Mouse (Mus musculus): Measurements from ENCODE around the gene Cdc42bpa. TPM values are rescaled to one million over a fixed set of nuclear protein-coding genes. Genes with fewer than 3 reads are reported as not detected.

Cdc42bpa gene
- polyA plus RNA-seq, 1 experiment = 6.6 TPM

- Histone ChIP-seq H3K4me3 (ENCODE audit: low read depth, low read length) (no peak overlapping the region), H3K27ac (ENCODE audit: insufficient read depth, low read depth, low read length) (no peak overlapping the region), H3K4me1 (ENCODE audit: control insufficient read depth, insufficient read depth, insufficient read length, low read length) (peaks cover 30% of the 10 kb centered on the region), H3K36me3 (ENCODE audit: control insufficient read depth, insufficient read depth, low read length) (no peaks in the 10 kb centered on the region), H3K27me3 (ENCODE audit: control insufficient read depth, insufficient read depth, low read length) (no peaks in the 10 kb centered on the region)
- 43% methylated on average over 5 of the region's 5 CpGs for WGBS
- TF ChIP-seq CTCF (IDR thresholded peaks at IDR 0.05; ENCODE audit: extremely low read depth, insufficient read length, insufficient replicate concordance, low read depth, low read length) (no peak), POLR2A (IDR thresholded peaks at IDR 0.05; ENCODE audit: low read depth, low read length) (no peak)
These were observed 225.6 kb downstream of the Cdc42bpa start for GRCm38 (mm10) chr1:180185877-180186276.

DNA sequence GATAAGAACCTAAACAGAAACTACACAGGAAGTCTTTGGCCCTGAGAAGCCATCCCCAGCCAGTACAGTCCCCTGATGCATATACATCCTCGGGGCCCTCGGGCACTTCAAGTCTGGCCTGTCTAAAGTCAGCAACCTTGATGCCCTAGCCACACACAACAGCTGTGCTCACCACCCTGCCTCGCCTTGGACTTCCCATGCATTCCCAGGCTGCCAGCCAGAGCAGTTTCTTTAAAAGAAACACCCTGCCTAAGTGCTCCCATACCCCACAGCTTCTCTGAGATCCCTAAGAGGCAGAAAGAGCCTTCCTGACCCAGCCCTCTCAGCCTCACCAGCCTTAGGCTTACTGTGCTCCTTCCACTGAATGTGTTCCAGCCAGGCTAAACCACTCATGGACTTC lies 226.1 kb downstream of the Cdc42bpa start:
- Histone ChIP-seq H3K27ac (ENCODE audit: insufficient read depth, low read depth, low read length) (no peak overlapping the region), H3K27me3 (ENCODE audit: control insufficient read depth, insufficient read depth, low read length) (no peaks in the 10 kb centered on the region), H3K4me3 (ENCODE audit: low read depth, low read length) (no peak overlapping the region), H3K4me1 (ENCODE audit: control insufficient read depth, insufficient read depth, insufficient read length, low read length) (peaks cover 30% of the 10 kb centered on the region), H3K36me3 (ENCODE audit: control insufficient read depth, insufficient read depth, low read length) (no peaks in the 10 kb centered on the region)
- TF ChIP-seq POLR2A (IDR thresholded peaks at IDR 0.05; ENCODE audit: low read depth, low read length) (no peak), CTCF (IDR thresholded peaks at IDR 0.05; ENCODE audit: extremely low read depth, insufficient read length, insufficient replicate concordance, low read depth, low read length) (no peak)
- WGBS = 31% methylated on average over 3 of the region's 3 CpGs

- no peak overlapping the region for H3K4me3 ChIP-seq (ENCODE audit: low read depth, low read length)
- no peaks in the 10 kb centered on the region for H3K27me3 ChIP-seq (ENCODE audit: control insufficient read depth, insufficient read depth, low read length)
- no peak overlapping the region for H3K27ac ChIP-seq (ENCODE audit: insufficient read depth, low read depth, low read length)
- TF ChIP-seq CTCF (IDR thresholded peaks at IDR 0.05; ENCODE audit: extremely low read depth, insufficient read length, insufficient replicate concordance, low read depth, low read length) (no peak), POLR2A (IDR thresholded peaks at IDR 0.05; ENCODE audit: low read depth, low read length) (no peak)
- H3K4me1 ChIP-seq (ENCODE audit: control insufficient read depth, insufficient read depth, insufficient read length, low read length) = peaks cover 20% of the 10 kb centered on the region
- 82% methylated on average over 4 of the region's 4 CpGs for WGBS
- no peaks in the 10 kb centered on the region for H3K36me3 ChIP-seq (ENCODE audit: control insufficient read depth, insufficient read depth, low read length)
These were observed 228.7 kb downstream of the Cdc42bpa start for GRCm38 (mm10) chr1:180188951-180189350.

GRCm38 (mm10) chr1:180191112-180191511 lies 230.8 kb downstream of the Cdc42bpa start:
- Histone ChIP-seq H3K36me3 (ENCODE audit: control insufficient read depth, insufficient read depth, low read length) (no peaks in the 10 kb centered on the region), H3K27me3 (ENCODE audit: control insufficient read depth, insufficient read depth, low read length) (no peaks in the 10 kb centered on the region), H3K4me3 (ENCODE audit: low read depth, low read length) (peak overlapping the region; percentile 20), H3K4me1 (ENCODE audit: control insufficient read depth, insufficient read depth, insufficient read length, low read length) (peaks cover 23% of the 10 kb centered on the region), H3K27ac (ENCODE audit: insufficient read depth, low read depth, low read length) (no peak overlapping the region)
- no peak for TF ChIP-seq CTCF (IDR thresholded peaks at IDR 0.05; ENCODE audit: extremely low read depth, insufficient read length, insufficient replicate concordance, low read depth, low read length)
- TF ChIP-seq POLR2A (IDR thresholded peaks at IDR 0.05; ENCODE audit: low read depth, low read length) = no peak
- WGBS = 36% methylated on average over 8 of the region's 8 CpGs

GRCm38 (mm10) chr1:180191651-180192220 lies 231.5 kb downstream of the Cdc42bpa start:
- Histone ChIP-seq H3K4me1 (ENCODE audit: control insufficient read depth, insufficient read depth, insufficient read length, low read length) (peaks cover 22% of the 10 kb centered on the region), H3K36me3 (ENCODE audit: control insufficient read depth, insufficient read depth, low read length) (no peaks in the 10 kb centered on the region), H3K4me3 (ENCODE audit: low read depth, low read length) (peak overlapping the region; percentile 20), H3K27ac (ENCODE audit: insufficient read depth, low read depth, low read length) (peak overlapping the region; percentile 43), H3K27me3 (ENCODE audit: control insufficient read depth, insufficient read depth, low read length) (no peaks in the 10 kb centered on the region)
- TF ChIP-seq POLR2A (IDR thresholded peaks at IDR 0.05; ENCODE audit: low read depth, low read length) = peak; percentile 15; the same call in 1 of the 2 replicates
- no peak for TF ChIP-seq CTCF (IDR thresholded peaks at IDR 0.05; ENCODE audit: extremely low read depth, insufficient read length, insufficient replicate concordance, low read depth, low read length)
- 23% methylated on average over 7 of the region's 7 CpGs for WGBS

- H3K27me3 ChIP-seq (ENCODE audit: control insufficient read depth, insufficient read depth, low read length) = no peaks in the 10 kb centered on the region
- peak overlapping the region; percentile 69 for H3K27ac ChIP-seq (ENCODE audit: insufficient read depth, low read depth, low read length)
- 14% methylated on average over 4 of the region's 4 CpGs for WGBS
- peak overlapping the region; percentile 49 for H3K4me3 ChIP-seq (ENCODE audit: low read depth, low read length)
- peaks cover 22% of the 10 kb centered on the region for H3K4me1 ChIP-seq (ENCODE audit: control insufficient read depth, insufficient read depth, insufficient read length, low read length)
- no peaks in the 10 kb centered on the region for H3K36me3 ChIP-seq (ENCODE audit: control insufficient read depth, insufficient read depth, low read length)
- TF ChIP-seq POLR2A (IDR thresholded peaks at IDR 0.05; ENCODE audit: low read depth, low read length) (no peak), CTCF (IDR thresholded peaks at IDR 0.05; ENCODE audit: extremely low read depth, insufficient read length, insufficient replicate concordance, low read depth, low read length) (no peak)
These were observed 232.6 kb downstream of the Cdc42bpa start for GRCm38 (mm10) chr1:180192866-180193265.

DNA sequence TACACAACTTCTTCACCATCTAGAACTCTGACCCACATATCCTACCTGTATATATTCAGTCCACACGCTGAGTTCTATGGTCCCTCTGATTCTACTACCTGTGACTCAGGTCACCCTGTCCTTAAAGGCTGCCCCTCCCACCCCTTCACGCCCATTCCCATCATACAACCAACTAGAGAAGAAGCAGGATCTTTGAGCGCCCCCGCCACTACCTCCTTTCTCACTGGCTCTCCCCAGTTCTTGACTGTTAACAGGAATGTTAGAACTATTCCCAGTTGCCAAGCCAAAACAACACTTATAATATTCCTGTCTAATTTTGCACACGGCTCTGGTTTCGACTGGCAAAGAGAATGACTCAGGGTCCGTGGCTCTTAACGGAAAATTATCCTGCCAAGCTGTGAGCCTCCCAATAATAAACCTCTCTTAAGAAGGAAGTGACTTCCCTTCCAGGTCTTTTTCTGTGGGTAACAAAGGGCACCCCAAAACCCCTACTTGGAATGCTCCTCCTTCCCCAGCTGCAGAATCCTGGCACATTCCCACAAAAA lies 233.2 kb downstream of the Cdc42bpa start:
- no peak overlapping the region for H3K4me3 ChIP-seq (ENCODE audit: low read depth, low read length)
- peaks cover 22% of the 10 kb centered on the region for H3K4me1 ChIP-seq (ENCODE audit: control insufficient read depth, insufficient read depth, insufficient read length, low read length)
- peak overlapping the region; percentile 77 for H3K27ac ChIP-seq (ENCODE audit: insufficient read depth, low read depth, low read length)
- H3K27me3 ChIP-seq (ENCODE audit: control insufficient read depth, insufficient read depth, low read length) = no peaks in the 10 kb centered on the region
- 21% methylated on average over 8 of the region's 8 CpGs for WGBS
- TF ChIP-seq CTCF (IDR thresholded peaks at IDR 0.05; ENCODE audit: extremely low read depth, insufficient read length, insufficient replicate concordance, low read depth, low read length) = no peak
- no peak for TF ChIP-seq POLR2A (IDR thresholded peaks at IDR 0.05; ENCODE audit: low read depth, low read length)
- H3K36me3 ChIP-seq (ENCODE audit: control insufficient read depth, insufficient read depth, low read length) = no peaks in the 10 kb centered on the region
